Mouse (Mus musculus): Measurements from ENCODE around the gene Tnip2.

Tnip2 gene

DNA sequence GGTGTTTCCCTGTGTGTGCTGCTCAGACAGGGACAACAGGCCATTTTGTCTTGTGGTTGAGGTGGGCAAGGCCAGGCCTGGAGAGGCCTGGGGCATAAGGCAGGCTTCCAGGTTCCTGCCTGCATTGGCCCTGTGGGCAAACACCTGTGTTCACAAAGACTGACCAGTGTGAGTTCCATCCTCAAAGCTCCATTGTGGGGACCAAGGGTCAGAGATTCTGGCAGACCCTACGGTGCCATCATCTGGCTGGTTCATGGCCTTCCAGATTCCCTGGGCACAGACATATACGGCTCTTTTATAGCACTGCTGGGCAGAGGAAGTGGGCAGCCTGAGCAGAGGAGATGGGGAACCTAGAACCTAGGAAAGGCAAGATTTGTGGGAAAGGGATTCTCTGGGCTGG is 13.6 kb upstream of the Tnip2 start:
- in situ Hi-C loops (cut with MboI; ENCODE audit: low pct_unique_long_range_greater_than_20kb in 1 of 2, low sequenced_read_pairs in 2 of 2, unreplicated experiment in 1 of 2) = loop anchor here in 1 of 2 experiments (25.0 kb wide), 1 partner anchor 110 kb away; the partner anchor contains the start of gene Mfsd10

DNA sequence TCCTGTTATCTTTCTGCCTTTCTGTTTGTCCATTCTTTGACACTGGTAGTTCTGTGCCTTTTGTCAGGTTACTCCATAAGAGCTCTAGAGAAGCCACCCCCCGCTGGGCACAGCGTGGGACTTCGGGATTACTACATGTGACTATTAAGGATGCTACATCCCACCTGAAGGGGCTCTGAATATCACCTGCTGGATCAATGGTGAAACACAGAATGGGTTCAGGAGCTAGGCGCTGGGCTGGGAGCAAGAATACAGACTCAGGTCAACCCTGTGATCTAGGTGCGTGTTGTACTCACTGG is 12.6 kb upstream of the Tnip2 start:
- in situ Hi-C loops (cut with MboI; ENCODE audit: low pct_unique_long_range_greater_than_20kb in 1 of 2, low sequenced_read_pairs in 2 of 2, unreplicated experiment in 1 of 2) = loop anchor here in 1 of 2 experiments (25.0 kb wide), 1 partner anchor 111 kb away; the partner anchor contains the start of gene Mfsd10

GRCm38 (mm10) chr5:34525663-34526476 is 12.1 kb upstream of the Tnip2 start, which contains the start of gene Sh3bp2:
TSS of gene Sh3bp2 (plus strand) at chr5:34525838.
- in situ Hi-C loops (cut with MboI; ENCODE audit: low pct_unique_long_range_greater_than_20kb in 1 of 2, low sequenced_read_pairs in 2 of 2, unreplicated experiment in 1 of 2) = loop anchor here in 1 of 2 experiments (25.0 kb wide), 1 partner anchor 111 kb away; the partner anchor contains the start of gene Mfsd10

- in situ Hi-C loops (cut with MboI; ENCODE audit: low pct_unique_long_range_greater_than_20kb in 1 of 2, low sequenced_read_pairs in 2 of 2, unreplicated experiment in 1 of 2) = no loop called here
Observed at GRCm38 (mm10) chr5:34524511-34524910, 10.7 kb upstream of the Tnip2 start.

DNA sequence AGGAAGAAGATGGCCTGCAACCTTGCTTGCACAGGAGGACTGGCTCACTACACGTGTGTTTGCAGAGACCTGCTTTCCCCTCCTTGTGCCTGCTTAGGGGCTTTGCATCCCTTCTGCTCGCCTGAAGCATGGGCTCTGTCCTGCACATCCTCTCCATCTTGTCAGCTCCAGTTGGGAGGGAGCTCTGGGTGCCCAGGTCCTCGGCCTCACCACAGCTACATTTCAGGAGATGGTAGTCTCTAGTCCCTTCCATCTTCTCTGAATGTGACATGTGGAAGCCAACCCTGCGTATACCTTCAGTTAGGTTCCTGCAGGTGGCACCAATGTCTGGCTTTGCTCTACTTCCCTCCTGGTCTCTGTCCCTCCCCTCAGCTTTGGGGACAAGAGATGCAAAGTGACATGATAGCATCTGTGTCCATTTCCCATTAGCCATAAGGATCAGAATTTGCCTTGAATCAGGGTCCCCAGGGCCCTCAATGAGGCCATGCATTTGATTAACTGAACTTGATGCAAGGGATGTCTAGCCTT is 10.2 kb upstream of the Tnip2 start:
- in situ Hi-C loops (cut with MboI; ENCODE audit: low pct_unique_long_range_greater_than_20kb in 1 of 2, low sequenced_read_pairs in 2 of 2, unreplicated experiment in 1 of 2) = no loop called here

DNA sequence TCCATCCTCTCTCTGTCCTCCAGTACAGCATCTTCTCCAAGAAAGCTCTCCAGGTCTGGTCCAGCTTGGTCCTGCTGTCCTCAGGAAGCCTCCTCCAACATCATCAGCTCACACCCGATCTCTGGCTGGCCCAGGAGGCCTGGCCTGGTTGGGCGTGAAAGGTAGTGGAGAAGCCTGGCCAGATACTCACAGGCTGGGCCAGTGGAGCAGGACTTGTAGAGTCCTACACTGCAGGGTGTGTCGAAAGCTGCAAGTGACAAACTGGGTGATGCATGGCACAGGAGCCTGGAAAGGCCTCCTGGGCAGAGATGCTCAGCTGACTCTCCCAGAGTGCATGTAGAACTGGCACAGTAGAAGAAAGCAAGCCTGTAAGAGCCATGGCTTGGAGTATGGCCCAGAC is 7.5 kb upstream of the Tnip2 start:
- in situ Hi-C loops (cut with MboI; ENCODE audit: low pct_unique_long_range_greater_than_20kb in 1 of 2, low sequenced_read_pairs in 2 of 2, unreplicated experiment in 1 of 2) = no loop called here

DNA sequence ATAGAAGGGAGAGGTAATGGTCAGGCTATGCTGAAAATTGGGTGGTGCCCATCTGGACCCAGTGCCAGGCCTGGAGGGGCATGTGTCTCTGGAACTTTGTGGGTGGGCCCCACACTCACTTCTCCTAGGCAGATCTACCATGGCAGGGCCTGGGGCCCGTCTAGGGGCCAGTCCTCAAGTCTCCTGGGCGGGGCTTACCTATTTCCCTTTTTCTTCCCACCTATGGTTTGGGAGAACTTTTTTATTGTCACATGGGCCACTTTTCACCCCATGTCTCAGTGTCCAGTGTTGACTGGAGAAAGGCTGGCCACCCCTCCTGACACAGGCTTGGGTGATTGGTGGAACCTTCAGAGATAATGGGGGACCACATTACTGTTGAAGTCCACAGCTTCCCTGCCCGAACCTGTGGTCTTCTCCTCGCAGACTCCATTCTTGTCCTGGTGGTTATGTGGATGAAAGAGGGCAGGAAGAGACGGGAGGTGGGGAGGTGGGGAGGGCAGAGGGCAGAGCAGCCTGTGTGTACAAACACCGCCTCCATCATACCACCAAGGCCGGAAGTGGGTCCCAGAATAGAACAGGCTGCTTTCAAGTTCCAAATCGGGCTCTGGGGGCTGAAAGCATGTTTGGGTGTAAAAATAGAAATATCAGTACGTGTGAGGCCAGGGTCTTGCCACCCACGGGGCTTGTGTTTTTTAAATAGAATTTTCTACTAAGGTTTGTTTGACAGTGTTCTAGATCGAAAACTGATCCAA is 6.8 kb upstream of the Tnip2 start:
- in situ Hi-C loops (cut with MboI; ENCODE audit: low pct_unique_long_range_greater_than_20kb in 1 of 2, low sequenced_read_pairs in 2 of 2, unreplicated experiment in 1 of 2) = no loop called here

DNA sequence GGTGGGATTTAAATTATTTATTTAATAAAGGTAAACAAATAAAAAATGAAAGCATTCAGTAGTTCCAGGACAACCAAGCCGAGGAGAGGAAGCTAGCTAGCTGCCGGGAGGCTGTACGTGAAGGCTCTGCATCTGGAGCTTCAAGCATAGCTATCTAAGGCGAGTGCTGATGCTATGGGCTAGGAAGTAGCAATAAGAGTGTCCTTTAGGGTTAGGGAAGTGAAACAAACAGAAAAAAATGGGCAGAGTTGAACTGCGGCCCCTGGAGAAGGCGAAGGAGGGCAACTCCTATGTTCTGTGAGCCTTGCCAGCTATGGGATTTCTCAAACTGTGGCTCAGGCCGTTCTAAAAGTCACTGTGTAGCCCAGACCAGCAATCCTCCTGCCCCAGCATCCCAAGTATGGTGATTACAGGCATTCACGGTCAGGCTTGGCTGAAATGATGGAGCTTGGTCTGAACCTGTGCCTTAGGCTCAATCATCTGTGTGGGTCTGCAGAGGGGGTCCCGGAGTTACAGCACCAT is 5.7 kb upstream of the Tnip2 start:
- in situ Hi-C loops (cut with MboI; ENCODE audit: low pct_unique_long_range_greater_than_20kb in 1 of 2, low sequenced_read_pairs in 2 of 2, unreplicated experiment in 1 of 2) = no loop called here

GRCm38 (mm10) chr5:34517913-34518312 is 4.1 kb upstream of the Tnip2 start:
- in situ Hi-C loops (cut with MboI; ENCODE audit: low pct_unique_long_range_greater_than_20kb in 1 of 2, low sequenced_read_pairs in 2 of 2, unreplicated experiment in 1 of 2) = no loop called here

DNA sequence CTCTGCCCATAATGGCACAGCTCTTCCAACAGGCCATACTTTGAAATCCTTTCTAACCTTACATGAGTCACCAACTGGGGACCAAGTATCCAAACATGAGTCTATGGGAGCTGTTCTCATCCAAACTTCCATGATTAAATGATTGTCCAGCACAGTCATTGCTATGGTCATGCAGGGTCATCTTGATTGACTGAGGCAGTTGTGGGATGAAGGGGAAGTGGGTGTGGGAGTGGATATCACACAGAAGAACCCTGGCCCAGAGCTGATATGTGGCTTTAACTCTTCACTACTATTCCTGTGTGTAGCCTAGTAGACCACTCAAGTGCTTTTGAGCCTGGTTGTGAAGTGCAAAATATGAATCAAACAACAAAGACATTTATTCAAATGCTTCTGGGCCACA is 1.3 kb upstream of the Tnip2 start:
- in situ Hi-C loops (cut with MboI; ENCODE audit: low pct_unique_long_range_greater_than_20kb in 1 of 2, low sequenced_read_pairs in 2 of 2, unreplicated experiment in 1 of 2) = no loop called here

GRCm38 (mm10) chr5:34514218-34514566 is 401 bp upstream of the Tnip2 start:
- in situ Hi-C loops (cut with MboI; ENCODE audit: low pct_unique_long_range_greater_than_20kb in 1 of 2, low sequenced_read_pairs in 2 of 2, unreplicated experiment in 1 of 2) = no loop called here

DNA sequence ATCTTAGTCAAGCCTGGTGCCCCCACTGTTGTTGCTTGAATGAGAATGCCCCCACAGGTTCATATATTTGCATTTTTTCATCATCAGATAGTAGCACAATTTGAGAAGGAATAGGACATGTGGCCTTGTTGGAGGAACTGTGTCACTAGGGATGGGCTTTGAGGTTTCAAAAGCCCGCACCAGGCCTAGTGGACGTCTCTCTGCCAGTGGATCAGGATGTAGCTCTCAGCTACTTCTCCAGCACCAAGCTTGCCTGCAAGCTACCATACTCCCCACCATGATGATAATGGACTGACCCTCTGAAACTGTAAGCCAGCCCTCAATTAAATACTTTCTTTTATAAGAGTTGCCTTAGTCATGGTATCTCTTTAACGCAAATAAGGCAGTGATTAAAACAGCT is 1.3 kb downstream of the Tnip2 start:
- in situ Hi-C loops (cut with MboI; ENCODE audit: low pct_unique_long_range_greater_than_20kb in 1 of 2, low sequenced_read_pairs in 2 of 2, unreplicated experiment in 1 of 2) = no loop called here

DNA sequence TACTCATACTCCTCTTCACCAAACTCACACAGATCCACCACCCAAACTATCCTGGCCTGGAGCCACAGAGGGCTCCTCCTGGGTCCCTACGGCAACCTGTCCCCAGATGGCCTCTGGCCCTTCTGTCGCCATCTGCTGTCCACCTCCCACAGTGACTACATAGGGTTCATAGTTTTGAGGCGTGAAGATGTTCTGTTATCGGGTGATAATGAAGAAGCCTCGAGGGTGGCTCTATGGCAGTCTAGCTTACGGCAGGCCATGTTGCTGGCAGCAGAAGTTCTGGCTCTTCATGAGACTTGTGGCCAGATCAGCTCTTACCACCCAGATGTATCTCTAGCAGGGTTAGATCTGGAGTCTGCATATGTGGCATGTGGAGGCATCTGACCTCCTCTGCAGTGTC is 11.0 kb downstream of the Tnip2 start:
- in situ Hi-C loops (cut with MboI; ENCODE audit: low pct_unique_long_range_greater_than_20kb in 1 of 2, low sequenced_read_pairs in 2 of 2, unreplicated experiment in 1 of 2) = no loop called here

DNA sequence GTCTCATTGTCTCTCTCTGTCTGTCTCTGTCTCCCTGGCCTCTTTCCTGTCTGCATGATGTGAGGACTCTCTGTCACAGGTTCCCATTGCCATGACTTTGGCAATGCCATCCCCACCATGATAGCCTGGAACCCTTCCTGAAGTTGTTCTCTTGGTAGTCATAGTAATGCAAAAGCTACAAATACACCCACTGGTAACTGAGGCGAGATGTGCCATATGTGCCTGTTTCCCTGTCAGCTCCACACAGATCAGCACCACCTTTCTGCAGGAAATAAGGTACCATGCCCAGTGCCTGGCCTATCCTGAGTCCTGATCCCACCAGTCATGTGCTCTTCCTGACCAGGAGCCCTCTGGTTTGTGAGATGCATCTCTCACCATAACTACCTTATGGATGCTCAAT is 11.4 kb downstream of the Tnip2 start:
- in situ Hi-C loops (cut with MboI; ENCODE audit: low pct_unique_long_range_greater_than_20kb in 1 of 2, low sequenced_read_pairs in 2 of 2, unreplicated experiment in 1 of 2) = no loop called here

- in situ Hi-C loops (cut with MboI; ENCODE audit: low pct_unique_long_range_greater_than_20kb in 1 of 2, low sequenced_read_pairs in 2 of 2, unreplicated experiment in 1 of 2) = no loop called here
Observed at GRCm38 (mm10) chr5:34501588-34501987, 12.2 kb downstream of the Tnip2 start.

DNA sequence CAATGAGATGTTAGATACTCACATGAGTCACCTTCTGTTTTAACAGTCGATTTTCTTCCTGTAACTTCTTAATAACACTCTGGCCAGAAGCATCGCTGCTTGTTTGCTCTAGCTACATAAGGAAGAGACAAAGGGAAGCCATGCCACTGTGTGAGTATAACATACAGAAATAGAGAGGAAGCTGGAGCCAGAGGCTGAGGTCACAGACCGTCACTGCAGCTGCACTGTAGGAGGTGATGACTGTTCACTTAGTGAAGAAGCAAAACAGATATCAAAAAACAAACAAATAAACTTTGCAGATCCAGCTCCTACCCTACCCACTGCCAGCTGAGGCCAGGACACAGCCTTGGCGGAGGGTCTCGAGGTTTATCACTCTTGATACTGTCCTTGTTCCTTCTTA is 12.9 kb downstream of the Tnip2 start:
- in situ Hi-C loops (cut with MboI; ENCODE audit: low pct_unique_long_range_greater_than_20kb in 1 of 2, low sequenced_read_pairs in 2 of 2, unreplicated experiment in 1 of 2) = no loop called here

DNA sequence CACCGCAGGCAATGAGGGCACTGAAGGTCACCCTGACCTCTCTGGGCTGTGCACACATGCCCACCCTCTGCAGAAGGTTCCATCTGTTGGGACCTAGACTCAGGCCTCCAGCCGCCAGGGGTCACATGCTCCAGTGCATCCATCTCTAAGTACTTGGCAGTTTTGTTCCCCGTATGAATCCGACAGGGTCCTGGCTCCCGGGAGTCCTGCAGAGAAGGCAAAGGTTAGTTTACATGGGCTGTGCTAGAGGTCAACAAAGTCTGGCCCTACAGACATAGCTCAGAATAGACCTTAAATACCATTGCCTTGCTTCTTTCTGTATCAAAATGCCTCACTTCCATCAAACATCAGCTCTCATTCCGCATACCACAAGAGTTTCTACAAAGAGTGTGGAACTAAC is 17.0 kb downstream of the Tnip2 start:
- in situ Hi-C loops (cut with MboI; ENCODE audit: low pct_unique_long_range_greater_than_20kb in 1 of 2, low sequenced_read_pairs in 2 of 2, unreplicated experiment in 1 of 2) = no loop called here

GRCm38 (mm10) chr5:34489418-34489787 is 24.4 kb downstream of the Tnip2 start:
- in situ Hi-C loops (cut with MboI; ENCODE audit: low pct_unique_long_range_greater_than_20kb in 1 of 2, low sequenced_read_pairs in 2 of 2, unreplicated experiment in 1 of 2) = no loop called here

DNA sequence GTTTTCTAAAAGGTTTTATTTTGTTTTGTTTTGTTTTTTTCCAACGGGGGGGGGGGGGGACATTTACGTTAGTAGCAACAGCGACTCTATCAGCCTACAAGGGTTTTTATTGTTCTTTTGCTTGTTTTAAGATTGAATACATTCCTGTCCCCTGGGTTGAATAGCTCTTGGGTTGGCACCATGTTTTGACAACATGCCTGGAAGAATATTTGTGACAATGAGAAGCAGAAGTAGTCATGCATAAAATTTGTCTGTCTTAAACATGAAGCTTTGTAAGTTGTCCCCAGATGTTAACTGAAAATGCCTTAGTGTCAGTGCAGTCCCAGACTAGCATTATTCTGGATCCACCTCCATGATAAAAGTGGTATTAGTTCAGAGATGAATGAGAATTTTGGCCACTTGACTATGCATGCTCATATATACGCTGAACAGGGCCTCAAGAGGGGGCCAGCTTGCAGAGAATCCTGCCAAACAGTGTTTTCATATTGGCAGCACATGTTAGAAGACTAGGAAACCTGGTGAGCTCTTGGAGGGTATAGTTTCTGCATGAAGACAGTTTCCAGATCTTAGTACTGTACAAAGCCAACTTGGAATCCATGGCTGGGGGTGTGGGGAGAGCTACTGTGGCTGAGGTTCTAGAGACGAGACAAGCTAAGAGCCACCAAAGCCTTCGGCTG is 24.9 kb downstream of the Tnip2 start:
- in situ Hi-C loops (cut with MboI; ENCODE audit: low pct_unique_long_range_greater_than_20kb in 1 of 2, low sequenced_read_pairs in 2 of 2, unreplicated experiment in 1 of 2) = no loop called here
